Mouse (Mus musculus): ENCODE measurements at regions not wholly inside any gene's neighbourhood (a gene's known extent, or its start where the extent isn't known, plus 50 kb on each side); places are given as distances from the start of the nearest gene placed in this dataset.
A peak's percentile ranks its signal among the peaks of the same experiment; 100 is the strongest.

- no peaks in the 10 kb centered on the region for H3K4me1 ChIP-seq
- no peak overlapping the region for H3K9ac ChIP-seq (replicated peaks)
- H3K36me3 ChIP-seq, result no peaks in the 10 kb centered on the region
- no peaks in the 10 kb centered on the region for H3K9me3 ChIP-seq (replicated peaks)
- no peak for ATAC-seq (ENCODE audit: low FRiP score)
- WGBS, result 94% methylated on average over 2 of the region's 2 CpGs
- H3K27me3 ChIP-seq (replicated peaks), result no peaks in the 10 kb centered on the region
- H3K4me2 ChIP-seq, result no peak overlapping the region
- no peak overlapping the region for H3K27ac ChIP-seq (replicated peaks)
- H3K4me3 ChIP-seq (replicated peaks), result no peak overlapping the region
Measured at GRCm38 (mm10) chr19:14993344-14993743, 395.5 kb upstream of the Tle4 start.

GRCm38 (mm10) chr19:14970161-14970560, 372.3 kb upstream of the Tle4 start:
- Histone ChIP-seq H3K36me3 (no peaks in the 10 kb centered on the region), H3K4me3 (replicated peaks) (no peak overlapping the region), H3K9me3 (replicated peaks) (no peaks in the 10 kb centered on the region), H3K9ac (replicated peaks) (no peak overlapping the region), H3K27ac (replicated peaks) (no peak overlapping the region), H3K4me2 (no peak overlapping the region), H3K27me3 (replicated peaks) (no peaks in the 10 kb centered on the region), H3K4me1 (no peaks in the 10 kb centered on the region)
- 31% methylated on average over 1 of the region's 1 CpGs for WGBS
- ATAC-seq (ENCODE audit: low FRiP score), result no peak

GRCm38 (mm10) chr19:14968283-14968682, 370.4 kb upstream of the Tle4 start:
- Histone ChIP-seq H3K4me1 (no peaks in the 10 kb centered on the region), H3K9me3 (replicated peaks) (no peaks in the 10 kb centered on the region), H3K4me2 (no peak overlapping the region), H3K4me3 (replicated peaks) (no peak overlapping the region), H3K9ac (replicated peaks) (no peak overlapping the region), H3K36me3 (no peaks in the 10 kb centered on the region), H3K27me3 (replicated peaks) (no peaks in the 10 kb centered on the region), H3K27ac (replicated peaks) (no peak overlapping the region)
- WGBS, result 70% methylated on average over 3 of the region's 3 CpGs
- ATAC-seq (ENCODE audit: low FRiP score), result no peak

- H3K36me3 ChIP-seq, result no peaks in the 10 kb centered on the region
- no peak overlapping the region for H3K9ac ChIP-seq (replicated peaks)
- ATAC-seq (ENCODE audit: low FRiP score), result no peak
- WGBS, result 94% methylated on average over 19 of the region's 19 CpGs
- no peaks in the 10 kb centered on the region for H3K27me3 ChIP-seq (replicated peaks)
- no peak overlapping the region for H3K27ac ChIP-seq (replicated peaks)
- no peaks in the 10 kb centered on the region for H3K9me3 ChIP-seq (replicated peaks)
- no peak overlapping the region for H3K4me2 ChIP-seq
- H3K4me3 ChIP-seq (replicated peaks), result no peak overlapping the region
- no peaks in the 10 kb centered on the region for H3K4me1 ChIP-seq
Measured at GRCm38 (mm10) chr19:14957727-14958126, 359.9 kb upstream of the Tle4 start.

- H3K27ac ChIP-seq (replicated peaks), result no peak overlapping the region
- no peak overlapping the region for H3K4me2 ChIP-seq
- no peaks in the 10 kb centered on the region for H3K27me3 ChIP-seq (replicated peaks)
- H3K9me3 ChIP-seq (replicated peaks), result no peaks in the 10 kb centered on the region
- no peaks in the 10 kb centered on the region for H3K4me1 ChIP-seq
- no peak overlapping the region for H3K9ac ChIP-seq (replicated peaks)
- 73% methylated on average over 10 of the region's 10 CpGs for WGBS
- ATAC-seq (ENCODE audit: low FRiP score), result no peak
- no peak overlapping the region for H3K4me3 ChIP-seq (replicated peaks)
- no peaks in the 10 kb centered on the region for H3K36me3 ChIP-seq
Measured at GRCm38 (mm10) chr19:14957154-14957553, 359.3 kb upstream of the Tle4 start.

GRCm38 (mm10) chr19:14956392-14956791, 358.5 kb upstream of the Tle4 start:
- H3K4me2 ChIP-seq, result no peak overlapping the region
- no peak overlapping the region for H3K4me3 ChIP-seq (replicated peaks)
- no peaks in the 10 kb centered on the region for H3K27me3 ChIP-seq (replicated peaks)
- no peaks in the 10 kb centered on the region for H3K4me1 ChIP-seq
- H3K36me3 ChIP-seq, result no peaks in the 10 kb centered on the region
- 8% methylated on average over 3 of the region's 3 CpGs for WGBS
- ATAC-seq (ENCODE audit: low FRiP score), result no peak
- no peak overlapping the region for H3K9ac ChIP-seq (replicated peaks)
- no peaks in the 10 kb centered on the region for H3K9me3 ChIP-seq (replicated peaks)
- no peak overlapping the region for H3K27ac ChIP-seq (replicated peaks)

- ATAC-seq (ENCODE audit: low FRiP score), result no peak
- no peak overlapping the region for H3K27ac ChIP-seq (replicated peaks)
- no peaks in the 10 kb centered on the region for H3K9me3 ChIP-seq (replicated peaks)
- no peaks in the 10 kb centered on the region for H3K36me3 ChIP-seq
- WGBS, result 22% methylated on average over 3 of the region's 3 CpGs
- H3K9ac ChIP-seq (replicated peaks), result no peak overlapping the region
- no peaks in the 10 kb centered on the region for H3K4me1 ChIP-seq
- H3K27me3 ChIP-seq (replicated peaks), result no peaks in the 10 kb centered on the region
- H3K4me2 ChIP-seq, result no peak overlapping the region
- H3K4me3 ChIP-seq (replicated peaks), result no peak overlapping the region
Measured at GRCm38 (mm10) chr19:14955969-14956368, 358.1 kb upstream of the Tle4 start.

- no peaks in the 10 kb centered on the region for H3K9me3 ChIP-seq (replicated peaks)
- no peaks in the 10 kb centered on the region for H3K4me1 ChIP-seq
- H3K4me3 ChIP-seq (replicated peaks), result no peak overlapping the region
- no peak overlapping the region for H3K9ac ChIP-seq (replicated peaks)
- H3K27ac ChIP-seq (replicated peaks), result no peak overlapping the region
- WGBS, result 56% methylated on average over 9 of the region's 9 CpGs
- no peaks in the 10 kb centered on the region for H3K27me3 ChIP-seq (replicated peaks)
- ATAC-seq (ENCODE audit: low FRiP score), result peak; percentile 28; the same call in 1 of the 2 replicates
- H3K4me2 ChIP-seq, result no peak overlapping the region
- H3K36me3 ChIP-seq, result no peaks in the 10 kb centered on the region
Measured at GRCm38 (mm10) chr19:14940207-14940952, 342.5 kb upstream of the Tle4 start.

- no peaks in the 10 kb centered on the region for H3K4me1 ChIP-seq
- no peak overlapping the region for H3K9ac ChIP-seq (replicated peaks)
- H3K36me3 ChIP-seq, result no peaks in the 10 kb centered on the region
- WGBS, result 66% methylated on average over 1 of the region's 1 CpGs
- no peak overlapping the region for H3K27ac ChIP-seq (replicated peaks)
- H3K4me3 ChIP-seq (replicated peaks), result no peak overlapping the region
- H3K4me2 ChIP-seq, result no peak overlapping the region
- H3K27me3 ChIP-seq (replicated peaks), result no peaks in the 10 kb centered on the region
- ATAC-seq (ENCODE audit: low FRiP score), result no peak
- no peaks in the 10 kb centered on the region for H3K9me3 ChIP-seq (replicated peaks)
Measured at GRCm38 (mm10) chr19:14922238-14922637, 324.4 kb upstream of the Tle4 start.

- H3K36me3 ChIP-seq, result no peaks in the 10 kb centered on the region
- no peaks in the 10 kb centered on the region for H3K4me1 ChIP-seq
- no peak for ATAC-seq (ENCODE audit: low FRiP score)
- no peak overlapping the region for H3K4me2 ChIP-seq
- H3K9ac ChIP-seq (replicated peaks), result no peak overlapping the region
- H3K9me3 ChIP-seq (replicated peaks), result no peaks in the 10 kb centered on the region
- H3K27ac ChIP-seq (replicated peaks), result no peak overlapping the region
- no peaks in the 10 kb centered on the region for H3K27me3 ChIP-seq (replicated peaks)
- 86% methylated on average over 11 of the region's 11 CpGs for WGBS
- no peak overlapping the region for H3K4me3 ChIP-seq (replicated peaks)
Measured at GRCm38 (mm10) chr19:14911056-14911850, 313.4 kb upstream of the Tle4 start.

- Histone ChIP-seq H3K4me3 (replicated peaks) (no peak overlapping the region), H3K36me3 (no peaks in the 10 kb centered on the region), H3K9ac (replicated peaks) (no peak overlapping the region), H3K4me1 (peaks cover 27% of the 10 kb centered on the region), H3K4me2 (no peak overlapping the region), H3K27ac (replicated peaks) (no peak overlapping the region), H3K27me3 (replicated peaks) (peaks cover 11% of the 10 kb centered on the region), H3K9me3 (replicated peaks) (no peaks in the 10 kb centered on the region)
- WGBS, result 85% methylated on average over 2 of the region's 2 CpGs
- ATAC-seq (ENCODE audit: low FRiP score), result no peak
Measured at GRCm38 (mm10) chr19:14894875-14895274, 297.0 kb upstream of the Tle4 start.

GRCm38 (mm10) chr19:14892390-14892758, 294.5 kb upstream of the Tle4 start:
- no peak for ATAC-seq (ENCODE audit: low FRiP score)
- Histone ChIP-seq H3K9me3 (replicated peaks) (no peaks in the 10 kb centered on the region), H3K27ac (replicated peaks) (no peak overlapping the region), H3K4me2 (no peak overlapping the region), H3K36me3 (no peaks in the 10 kb centered on the region), H3K9ac (replicated peaks) (no peak overlapping the region), H3K4me1 (peaks cover 39% of the 10 kb centered on the region), H3K27me3 (replicated peaks) (peaks cover 18% of the 10 kb centered on the region), H3K4me3 (replicated peaks) (no peak overlapping the region)
- WGBS, result 18% methylated on average over 6 of the region's 6 CpGs

All from neural tube, embryonic 15.5 days (tissue).